ENCODE assay signal across 12 mouse cellular contexts in genomic region chr6:105676637-105677036, GRCm38 (mm10). TPM values are rescaled to one million over a fixed set of nuclear protein-coding genes. Genes with fewer than 3 reads are reported as not detected.
DNase-seq lines count a peak whose midpoint lies in the region; ATAC-seq lines count a peak whose summit lies in the region.
"Had no signal": no experiment of that assay in that cellular context is flagged by ENCODE, and none has a peak within 500 bp of the region (broad histone marks: within the 10 kb centered on the region; RNA-seq: fewer than 3 reads in every experiment).

No protein-coding gene starts in this region.

- no peak overlapping the region for H3K4me3 ChIP-seq in heart, embryonic 15.5 days
- peak overlapping the region; percentile 44 for H3K4me3 ChIP-seq in embryonic facial prominence, embryonic 15.5 days (replicated peaks)
- peak overlapping the region; percentile 52 for H3K4me3 ChIP-seq in hindbrain, embryonic 14.5 days (replicated peaks; ENCODE audit: low read length)
- H3K4me3 ChIP-seq in midbrain, embryonic 16.5 days (ENCODE audit: low read depth, low read length), result peak overlapping the region; percentile 62

- no peaks in the 10 kb centered on the region for H3K4me1 ChIP-seq in heart, embryonic 15.5 days (replicated peaks)
- peaks cover 14% of the 10 kb centered on the region for H3K4me1 ChIP-seq in embryonic facial prominence, embryonic 15.5 days
- H3K4me1 ChIP-seq in hindbrain, embryonic 14.5 days (replicated peaks; ENCODE audit: control insufficient read depth, insufficient read depth, low read length), result peaks cover 7% of the 10 kb centered on the region; the same call in 1 of the 2 replicates
- H3K4me1 ChIP-seq in midbrain, embryonic 16.5 days (ENCODE audit: control insufficient read depth, insufficient read depth, low read length), result peaks cover 5% of the 10 kb centered on the region

- DNase-seq in heart, postnatal 10 days, result no peak
- no peak for DNase-seq in hindbrain, embryonic 14.5 days (ENCODE audit: low spot score)
- DNase-seq in adrenal gland, postnatal 36 days, result no peak
- no peak for DNase-seq in kidney, postnatal 4 days
- DNase-seq: adrenal gland, adult 8-10 months; left cerebral cortex, postnatal 4 days; thymus, postnatal 36 days had no signal

- peaks cover 35% of the 10 kb centered on the region for H3K27me3 ChIP-seq in heart, embryonic 15.5 days
- H3K27me3 ChIP-seq in embryonic facial prominence, embryonic 15.5 days, result peaks cover 45% of the 10 kb centered on the region
- H3K27me3 ChIP-seq in hindbrain, embryonic 14.5 days (ENCODE audit: control insufficient read depth, insufficient read depth, low read length), result peaks cover 20% of the 10 kb centered on the region
- no peaks in the 10 kb centered on the region for H3K27me3 ChIP-seq in midbrain, embryonic 16.5 days (ENCODE audit: control insufficient read depth, insufficient read depth, low read depth, low read length)

- no peak for ATAC-seq in heart, embryonic 15.5 days (replicated peaks; ENCODE audit: insufficient number of reproducible peaks, insufficient read depth, low FRiP score, low read depth)
- no peak for ATAC-seq in embryonic facial prominence, embryonic 15.5 days (ENCODE audit: insufficient number of reproducible peaks, low FRiP score, low TSS enrichment, low read depth)
- no peak for ATAC-seq in hindbrain, embryonic 14.5 days (ENCODE audit: low FRiP score)
- ATAC-seq in midbrain, embryonic 16.5 days, result 0 out of 2 replicates have a peak, but pooled peaks have one; percentile 1
- ATAC-seq in megakaryocyte progenitor cell, adult 5-6 weeks (replicated peaks; ENCODE audit: poor library complexity), result no peak

- H3K4me2 ChIP-seq in heart, embryonic 15.5 days, result peak overlapping the region; percentile 55; the same call in 1 of the 2 replicates
- peak overlapping the region; percentile 70 for H3K4me2 ChIP-seq in embryonic facial prominence, embryonic 15.5 days (replicated peaks)
- H3K4me2 ChIP-seq in hindbrain, embryonic 14.5 days (replicated peaks), result peak overlapping the region; percentile 66
- H3K4me2 ChIP-seq in midbrain, embryonic 16.5 days (ENCODE audit: low read length), result peak overlapping the region; percentile 79

- no peaks in the 10 kb centered on the region; the same call in 1 of the 2 replicates for H3K9me3 ChIP-seq in heart, embryonic 15.5 days (replicated peaks)
- no peaks in the 10 kb centered on the region for H3K9me3 ChIP-seq in embryonic facial prominence, embryonic 15.5 days (replicated peaks)
- no peaks in the 10 kb centered on the region for H3K9me3 ChIP-seq in hindbrain, embryonic 14.5 days (ENCODE audit: control insufficient read depth, low read length)
- H3K9me3 ChIP-seq in midbrain, embryonic 16.5 days (replicated peaks; ENCODE audit: control insufficient read depth, low read length, poor library complexity, severe bottlenecking), result no peaks in the 10 kb centered on the region

- H3K27ac ChIP-seq in heart, embryonic 15.5 days, result no peak overlapping the region
- H3K27ac ChIP-seq in embryonic facial prominence, embryonic 15.5 days (replicated peaks), result no peak overlapping the region
- H3K27ac ChIP-seq in hindbrain, embryonic 14.5 days, result no peak overlapping the region
- peak overlapping the region; percentile 78 for H3K27ac ChIP-seq in midbrain, embryonic 16.5 days (ENCODE audit: low read length)

- H3K36me3 ChIP-seq in heart, embryonic 15.5 days, result no peaks in the 10 kb centered on the region
- H3K36me3 ChIP-seq in embryonic facial prominence, embryonic 15.5 days, result no peaks in the 10 kb centered on the region
- no peaks in the 10 kb centered on the region for H3K36me3 ChIP-seq in hindbrain, embryonic 14.5 days (replicated peaks; ENCODE audit: control insufficient read depth, insufficient read depth)
- H3K36me3 ChIP-seq in midbrain, embryonic 16.5 days (ENCODE audit: control insufficient read depth, insufficient read depth, low read length), result no peaks in the 10 kb centered on the region

- no peak overlapping the region for H3K9ac ChIP-seq in heart, embryonic 15.5 days
- no peak overlapping the region for H3K9ac ChIP-seq in embryonic facial prominence, embryonic 15.5 days
- peak overlapping the region; percentile 64 for H3K9ac ChIP-seq in hindbrain, embryonic 14.5 days
- peak overlapping the region; percentile 76 for H3K9ac ChIP-seq in midbrain, embryonic 16.5 days (ENCODE audit: low read depth, low read length)

- intact Hi-C loops in heart, postnatal 10 days (cut with DNase I), result no loop called here

- WGBS in heart, embryonic 15.5 days, result 34% methylated on average over 5 of the region's 5 CpGs
- 11% methylated on average over 5 of the region's 5 CpGs for WGBS in embryonic facial prominence, embryonic 15.5 days
- WGBS in hindbrain, embryonic 14.5 days, result 30% methylated on average over 5 of the region's 5 CpGs
- 23% methylated on average over 5 of the region's 5 CpGs for WGBS in midbrain, embryonic 16.5 days

RNA-seq across cellular contexts. Expression of gene Cntn4, which starts 0.8 kb away (rescaled TPM):
- 0.57 and 0.82 TPM in 2 replicates for polyA plus RNA-seq in heart, embryonic 15.5 days (2015; fragmentation: Nextera tagmentation; extraction: Ambion mirVana)
- total RNA-seq in heart, postnatal 10 days (2021), result under 1 TPM; 0.07 to 0.15 TPM
- 13.8 and 15.3 TPM in 2 replicates for polyA plus RNA-seq in embryonic facial prominence, embryonic 15.5 days (2015; fragmentation: Nextera tagmentation; extraction: Ambion mirVana)
- 32.7 and 34.0 TPM in 2 replicates for polyA plus RNA-seq in hindbrain, embryonic 14.5 days (2014; fragmentation: Nextera tagmentation; extraction: Ambion mirVana)
- polyA plus RNA-seq in midbrain, embryonic 16.5 days (2015; fragmentation: Nextera tagmentation; extraction: Ambion mirVana), result 31.3 and 36.7 TPM in 2 replicates
- total RNA-seq in adrenal gland, postnatal 36 days (2021), result 1 to 10 TPM in 1 of 2 experiments, under 1 TPM in 1; 0.86 to 1.4 TPM
- not detected in 2 replicates for total RNA-seq in megakaryocyte progenitor cell, adult 5-6 weeks (2015)
- not detected in 2 replicates for total RNA-seq in megakaryocyte progenitor cell, adult 5-6 weeks (2017)
- total RNA-seq: megakaryocyte, adult 5-6 weeks had no signal

Comparison
In these comparisons a context has a peak if more than half of its experiments do, and no peak if none do; other contexts are left out.
1. H3K9ac ChIP-seq: peak in hindbrain, embryonic 14.5 days (single experiment) and midbrain, embryonic 16.5 days (single experiment); none in heart, embryonic 15.5 days (single experiment) and embryonic facial prominence, embryonic 15.5 days (single experiment).
2. Peak in every context shown above with its lines, with median percentiles within 50 percentile points of each other: H3K4me2 ChIP-seq.